Comparison of ENCODE assay signal across 7 mouse cellular contexts in genomic region chr13:96670406-96671077, GRCm38 (mm10). TPM values are rescaled to one million over a fixed set of nuclear protein-coding genes. Genes with fewer than 3 reads are reported as not detected.
DNase-seq lines count a peak whose midpoint lies in the region; ATAC-seq lines count a peak whose summit lies in the region.

Hmgcr (minus strand) TSS chr13:96670936.

- H3K27me3 ChIP-seq in embryonic facial prominence, embryonic 11.5 days (ENCODE audit: control insufficient read depth, insufficient read depth, low read length) = no peaks in the 10 kb centered on the region
- H3K27me3 ChIP-seq in limb, embryonic 10.5 days (ENCODE audit: low read depth, poor library complexity, severe bottlenecking) = no peaks in the 10 kb centered on the region
- no peaks in the 10 kb centered on the region for H3K27me3 ChIP-seq in midbrain, embryonic 13.5 days

- peak; percentile 100 for ATAC-seq in embryonic facial prominence, embryonic 11.5 days (replicated peaks; ENCODE audit: insufficient number of reproducible peaks, low FRiP score, low TSS enrichment, low read depth)
- ATAC-seq in granulocyte monocyte progenitor cell, adult 5-6 weeks (replicated peaks; ENCODE audit: poor library complexity, severe bottlenecking) = peak; percentile 94
- peak; percentile 100 for ATAC-seq in midbrain, embryonic 13.5 days

- under 1% methylated on average over 70 of the region's 70 CpGs for WGBS in embryonic facial prominence, embryonic 11.5 days
- under 1% methylated on average over 69 of the region's 70 CpGs for WGBS in limb, embryonic 10.5 days
- WGBS in midbrain, embryonic 13.5 days = under 1% methylated on average over 68 of the region's 70 CpGs

- H3K4me3 ChIP-seq in embryonic facial prominence, embryonic 11.5 days (ENCODE audit: low read depth, low read length) = peak within 1 kb of the TSS; percentile 98
- H3K4me3 ChIP-seq in limb, embryonic 10.5 days = peak within 1 kb of the TSS; percentile 95
- H3K4me3 ChIP-seq in midbrain, embryonic 13.5 days (replicated peaks) = peak within 1 kb of the TSS; percentile 99

- no peaks in the 10 kb centered on the region for H3K9me3 ChIP-seq in embryonic facial prominence, embryonic 11.5 days (replicated peaks; ENCODE audit: control insufficient read depth, low read length)
- no peaks in the 10 kb centered on the region for H3K9me3 ChIP-seq in limb, embryonic 10.5 days (replicated peaks)
- H3K9me3 ChIP-seq in midbrain, embryonic 13.5 days = no peaks in the 10 kb centered on the region

- H3K4me2 ChIP-seq in embryonic facial prominence, embryonic 11.5 days (ENCODE audit: low read depth, low read length) = peak within 1 kb of the TSS; percentile 54
- H3K4me2 ChIP-seq in midbrain, embryonic 13.5 days (replicated peaks) = peak within 1 kb of the TSS; percentile 91

- peak within 1 kb of the TSS; percentile 88 for H3K27ac ChIP-seq in embryonic facial prominence, embryonic 11.5 days (replicated peaks; ENCODE audit: low read depth, low read length)
- peak within 1 kb of the TSS; percentile 99 for H3K27ac ChIP-seq in limb, embryonic 10.5 days
- peak within 1 kb of the TSS; percentile 99 for H3K27ac ChIP-seq in midbrain, embryonic 13.5 days

- no peaks in the 10 kb centered on the region; the same call in 1 of the 2 replicates for H3K4me1 ChIP-seq in embryonic facial prominence, embryonic 11.5 days (ENCODE audit: control insufficient read depth, insufficient read depth, low read length)
- peaks cover 34% of the 10 kb centered on the region for H3K4me1 ChIP-seq in limb, embryonic 10.5 days
- H3K4me1 ChIP-seq in midbrain, embryonic 13.5 days (replicated peaks) = peaks cover 46% of the 10 kb centered on the region

- peak; percentile 98 for DNase-seq in adrenal gland, postnatal 14 days
- DNase-seq in embryonic facial prominence, embryonic 11.5 days (ENCODE audit: low spot score) = peak; percentile 98
- peak; percentile 99 for DNase-seq in kidney, adult 11 months
- peak; percentile 96 for DNase-seq in limb, embryonic 10.5 days (ENCODE audit: low spot score)
- DNase-seq in spleen, adult 12 weeks (ENCODE audit: low spot score) = peak; percentile 93

- peak within 1 kb of the TSS; percentile 94 for H3K9ac ChIP-seq in embryonic facial prominence, embryonic 11.5 days (replicated peaks; ENCODE audit: low read length)
- H3K9ac ChIP-seq in midbrain, embryonic 13.5 days (replicated peaks) = peak within 1 kb of the TSS; percentile 99

- peaks cover 3% of the 10 kb centered on the region; the same call in 1 of the 2 replicates for H3K36me3 ChIP-seq in embryonic facial prominence, embryonic 11.5 days (replicated peaks; ENCODE audit: control insufficient read depth, insufficient read depth, low read depth, low read length)
- H3K36me3 ChIP-seq in limb, embryonic 10.5 days = peaks cover 21% of the 10 kb centered on the region
- H3K36me3 ChIP-seq in midbrain, embryonic 13.5 days = peaks cover 10% of the 10 kb centered on the region

RNA-seq across cellular contexts. Expression of gene Hmgcr, which starts in this region (rescaled TPM):
- total RNA-seq in adrenal gland, postnatal 14 days (2021) = 62.0 and 103 TPM in 2 replicates
- 155 and 163 TPM in 2 replicates for polyA plus RNA-seq in embryonic facial prominence, embryonic 11.5 days (2014; fragmentation: Nextera tagmentation; extraction: Ambion mirVana)
- total RNA-seq in granulocyte monocyte progenitor cell, adult 5-6 weeks (2014; fragmentation: Nextera tagmentation) = 50.1 and 53.2 TPM in 2 replicates
- total RNA-seq in granulocyte monocyte progenitor cell, adult 5-6 weeks (2017) = 36.8 and 43.4 TPM in 2 replicates
- 116 and 133 TPM in 2 replicates for polyA plus RNA-seq in limb, embryonic 10.5 days (2016; fragmentation: Nextera tagmentation; extraction: Ambion mirVana)
- polyA plus RNA-seq in midbrain, embryonic 13.5 days (2015; fragmentation: Nextera tagmentation; extraction: Ambion mirVana) = 178 and 203 TPM in 2 replicates

Comparison
In these comparisons a context has a peak if more than half of its experiments do, and no peak if none do; other contexts are left out.
1. Peak in every context shown above with its lines: DNase-seq, ATAC-seq, H3K4me3 ChIP-seq and H3K27ac ChIP-seq.